Mouse (Mus musculus) lung, embryonic 16.5 days (tissue): ENCODE results near the gene Hspbp1. TPM values are rescaled to one million over a fixed set of nuclear protein-coding genes. Genes with fewer than 3 reads are reported as not detected.
A peak's percentile ranks its signal among the peaks of the same experiment; 100 is the strongest.

Experiments used
- ATAC-seq: fragments of 200-750 bp; cut with Nextera tagmentation; 2 replicates; pipeline ENCODE4 v1.8.0; 2017; ENCODE audit warnings: low read depth, mild to moderate bottlenecking, moderate library complexity
- H3K27ac ChIP-seq: fragments of 300-500 bp; sonication (generic); 2 replicates; pipeline ENCODE4 v1.5.1; 2014; ENCODE audit warnings: mild to moderate bottlenecking, control low read depth, low read length
- H3K27me3 ChIP-seq: fragments of 300-500 bp; sonication (generic); 2 replicates; pipeline ENCODE4 v1.6.1; 2014; ENCODE audit warnings: low read depth, low read length, mixed read lengths; ENCODE audit not compliant: control insufficient read depth, insufficient read depth
- H3K36me3 ChIP-seq: fragments of 300-500 bp; sonication (generic); 2 replicates; pipeline ENCODE4 v1.6.1; 2014; ENCODE audit warnings: low read length; ENCODE audit not compliant: control insufficient read depth, insufficient read depth
- H3K4me1 ChIP-seq: fragments of 300-500 bp; sonication (generic); replicated peaks from 2 replicates; pipeline ENCODE4 v1.6.1; 2014; ENCODE audit warnings: low read length, mixed read lengths; ENCODE audit not compliant: control insufficient read depth, insufficient read depth
- H3K4me2 ChIP-seq: fragments of 300-500 bp; sonication (generic); 2 replicates; pipeline ENCODE4 v1.6.1; 2014; ENCODE audit warnings: low read depth, low read length, control low read depth
- H3K4me3 ChIP-seq: fragments of 300-500 bp; sonication (generic); 2 replicates; pipeline ENCODE4 v1.5.1; 2014; ENCODE audit warnings: mild to moderate bottlenecking, low read length, control low read depth
- H3K9ac ChIP-seq: fragments of 300-500 bp; sonication (generic); 2 replicates; pipeline ENCODE4 v1.6.1; 2014; ENCODE audit warnings: low read length, control low read depth
- H3K9me3 ChIP-seq: fragments of 300-500 bp; sonication (generic); 2 replicates; pipeline ENCODE4 v1.6.1; 2016; ENCODE audit warnings: low read length; ENCODE audit not compliant: control insufficient read depth
- WGBS: fragments of 180-500 bp; shearing (Covaris S2); extraction: QIAGEN DNeasy Blood & Tissue Kit; methylation state at CpG from one replicate; pipeline ENCODE4 v1.1.7; 2014; 5-methylcytosine and 5-hydroxymethylcytosine counted together
- polyA plus RNA-seq: library from polyadenylated mRNA; unstranded; fragments of >200 nt; fragmentation: Nextera tagmentation; extraction: Ambion mirVana; gene quantifications from 2 replicates; pipeline ENCODE4 v1.2.1, GENCODE M21; 2015

Hspbp1 gene
- polyA plus RNA-seq, 1 experiment from 2014 or later, result 90.9 TPM

GRCm38 (mm10) chr7:4658912-4659551, 25.8 kb downstream of the Hspbp1 start, which contains the start of gene Ppp6r1:
Ppp6r1 (minus strand) TSS chr7:4659019.
- ATAC-seq, result peak; percentile 98
- H3K4me3 ChIP-seq, result peak within 1 kb of the TSS; percentile 90
- H3K36me3 ChIP-seq, result 0 out of 2 replicates have a peak, but pooled peaks cover 3% of the 10 kb centered on the region
- H3K4me1 ChIP-seq, result peaks cover 23% of the 10 kb centered on the region
- H3K4me2 ChIP-seq, result peak within 1 kb of the TSS; percentile 92
- H3K9ac ChIP-seq, result peak within 1 kb of the TSS; percentile 96
- H3K27me3 ChIP-seq, result no peaks in the 10 kb centered on the region
- no peaks in the 10 kb centered on the region for H3K9me3 ChIP-seq
- peak within 1 kb of the TSS; percentile 95 for H3K27ac ChIP-seq
- WGBS, result under 1% methylated on average over 54 of the region's 54 CpGs

DNA sequence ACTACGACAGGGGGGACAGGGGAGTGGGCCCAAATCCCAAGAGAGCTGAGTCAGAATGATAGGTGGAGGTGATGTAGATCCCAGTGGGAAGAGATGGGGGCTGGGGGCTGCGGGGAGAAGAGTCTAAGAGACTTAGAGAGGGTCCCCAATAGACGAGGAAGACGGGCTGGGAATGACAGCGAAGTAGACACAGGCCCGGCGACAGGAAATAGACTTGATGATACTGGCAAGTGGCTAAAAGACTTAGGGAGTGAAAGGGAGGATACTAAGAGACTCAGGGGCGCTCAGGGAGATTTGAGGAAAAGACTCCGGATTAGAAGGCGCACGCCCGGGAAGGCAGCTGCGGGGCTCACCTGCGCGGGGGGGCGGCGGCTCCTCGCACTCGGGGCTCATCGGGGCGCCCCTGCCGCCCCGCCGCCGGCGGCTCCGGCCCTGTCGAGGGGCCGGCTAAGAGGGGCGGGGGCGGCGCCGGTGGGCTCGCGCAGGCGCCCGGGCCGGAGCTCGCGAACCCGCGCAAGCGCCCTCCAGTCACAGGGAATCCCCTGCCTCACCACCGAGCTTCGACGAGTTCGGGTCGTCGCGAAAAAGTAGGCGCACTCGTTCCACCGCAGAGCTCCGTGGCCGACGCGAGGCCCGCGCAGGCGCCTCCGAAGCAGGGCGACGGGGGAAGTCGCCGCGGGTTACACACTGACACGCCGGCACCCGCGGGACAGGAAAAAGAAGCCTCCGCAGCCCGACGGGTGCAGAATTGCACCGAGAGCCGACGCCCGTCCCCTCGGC, 26.6 kb downstream of the Hspbp1 start:
- ATAC-seq, result peak; percentile 68
- peak overlapping the region; percentile 93 for H3K27ac ChIP-seq
- H3K9me3 ChIP-seq, result no peaks in the 10 kb centered on the region
- WGBS, result under 1% methylated on average over 65 of the region's 78 CpGs
- peak overlapping the region; percentile 90 for H3K4me3 ChIP-seq
- peak overlapping the region; percentile 92 for H3K4me2 ChIP-seq
- 0 out of 2 replicates have a peak, but pooled peaks cover 3% of the 10 kb centered on the region for H3K36me3 ChIP-seq
- H3K9ac ChIP-seq, result peak overlapping the region; percentile 96
- H3K4me1 ChIP-seq, result peaks cover 23% of the 10 kb centered on the region
- H3K27me3 ChIP-seq, result no peaks in the 10 kb centered on the region

DNA sequence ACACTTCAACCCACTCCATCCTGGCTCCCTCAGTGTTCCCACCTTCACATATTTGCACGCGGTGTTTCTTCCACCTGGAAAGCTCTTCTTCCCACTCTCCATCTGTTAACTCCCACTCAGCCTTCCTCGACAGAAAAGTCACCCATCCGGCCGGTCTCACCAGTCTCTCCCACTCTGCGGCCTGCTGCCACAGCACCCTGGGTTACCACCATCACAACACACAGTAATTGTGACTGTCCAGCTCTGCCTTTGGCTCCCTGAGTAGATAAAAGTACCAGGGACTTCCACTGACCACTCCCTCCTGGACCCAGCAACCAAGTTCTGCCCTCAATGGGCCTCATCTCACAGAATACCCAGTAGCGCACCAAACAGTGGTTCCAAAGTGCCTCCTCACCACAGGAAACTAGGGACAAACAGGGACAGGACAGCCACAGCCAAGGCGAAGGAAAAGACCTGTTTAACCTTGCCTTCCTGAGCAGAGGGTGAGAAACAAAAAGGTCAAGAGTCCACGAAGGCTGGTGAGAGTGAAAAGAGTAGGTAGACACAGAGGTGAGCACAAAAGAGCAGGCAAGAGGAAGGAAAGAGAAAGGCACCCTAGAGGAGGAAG, 27.2 kb downstream of the Hspbp1 start:
- 34% methylated on average over 9 of the region's 9 CpGs for WGBS
- Histone ChIP-seq H3K4me1 (peaks cover 23% of the 10 kb centered on the region), H3K27me3 (no peaks in the 10 kb centered on the region), H3K4me2 (peak overlapping the region; percentile 92), H3K9ac (peak overlapping the region; percentile 96), H3K36me3 (0 out of 2 replicates have a peak, but pooled peaks cover 3% of the 10 kb centered on the region), H3K9me3 (no peaks in the 10 kb centered on the region), H3K4me3 (peak overlapping the region; percentile 90), H3K27ac (peak overlapping the region; percentile 93)
- ATAC-seq, result no peak

- Histone ChIP-seq H3K9ac (peak overlapping the region; percentile 40; the same call in 1 of the 2 replicates), H3K36me3 (0 out of 2 replicates have a peak, but pooled peaks cover 3% of the 10 kb centered on the region), H3K4me3 (peak overlapping the region; percentile 90), H3K4me1 (peaks cover 23% of the 10 kb centered on the region), H3K27me3 (no peaks in the 10 kb centered on the region), H3K4me2 (peak overlapping the region; percentile 92), H3K9me3 (no peaks in the 10 kb centered on the region), H3K27ac (no peak overlapping the region)
- WGBS, result 45% methylated on average over 1 of the region's 1 CpGs
- no peak for ATAC-seq
These were observed 28.1 kb downstream of the Hspbp1 start for GRCm38 (mm10) chr7:4656818-4657217.

- H3K4me3 ChIP-seq, result no peak overlapping the region
- no peak overlapping the region for H3K9ac ChIP-seq
- no peak for ATAC-seq
- peaks cover 23% of the 10 kb centered on the region for H3K4me1 ChIP-seq
- WGBS, result 82% methylated on average over 1 of the region's 1 CpGs
- H3K9me3 ChIP-seq, result no peaks in the 10 kb centered on the region
- H3K36me3 ChIP-seq, result 0 out of 2 replicates have a peak, but pooled peaks cover 6% of the 10 kb centered on the region
- H3K27me3 ChIP-seq, result no peaks in the 10 kb centered on the region
- H3K4me2 ChIP-seq, result no peak overlapping the region
- no peak overlapping the region for H3K27ac ChIP-seq
These were observed 29.0 kb downstream of the Hspbp1 start for GRCm38 (mm10) chr7:4655916-4656315.

DNA sequence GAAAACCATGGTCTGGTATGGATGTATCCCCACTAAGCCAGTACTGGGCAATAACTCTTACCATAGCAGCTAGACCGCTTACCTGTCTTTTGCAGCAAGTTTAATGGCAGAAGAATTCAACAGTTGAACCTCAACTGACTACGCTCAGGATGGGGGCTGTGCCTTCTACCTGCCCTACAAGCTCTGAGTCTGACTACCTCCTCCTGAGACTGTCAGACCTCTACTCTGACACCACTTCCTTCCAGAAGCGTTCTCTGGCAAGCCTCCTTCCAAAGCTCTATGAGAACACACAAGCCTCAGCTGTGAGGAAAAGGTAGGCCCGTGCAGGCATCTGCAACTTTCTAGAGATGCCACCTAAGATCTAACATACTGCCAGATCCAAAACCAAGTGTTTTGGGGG, 29.5 kb downstream of the Hspbp1 start:
- Histone ChIP-seq H3K4me2 (no peak overlapping the region), H3K27ac (no peak overlapping the region), H3K4me3 (no peak overlapping the region), H3K9me3 (no peaks in the 10 kb centered on the region), H3K27me3 (no peaks in the 10 kb centered on the region), H3K9ac (no peak overlapping the region), H3K4me1 (peaks cover 21% of the 10 kb centered on the region), H3K36me3 (0 out of 2 replicates have a peak, but pooled peaks cover 3% of the 10 kb centered on the region)
- no peak for ATAC-seq
- 78% methylated on average over 4 of the region's 4 CpGs for WGBS

GRCm38 (mm10) chr7:4654221-4654620, 30.6 kb downstream of the Hspbp1 start:
- peak overlapping the region; percentile 28 for H3K27ac ChIP-seq
- H3K27me3 ChIP-seq, result no peaks in the 10 kb centered on the region
- peaks cover 13% of the 10 kb centered on the region for H3K4me1 ChIP-seq
- H3K9ac ChIP-seq, result no peak overlapping the region
- no peak for ATAC-seq
- no peak overlapping the region; the same call in 1 of the 2 replicates for H3K4me2 ChIP-seq
- H3K4me3 ChIP-seq, result no peak overlapping the region
- 0 out of 2 replicates have a peak, but pooled peaks cover 3% of the 10 kb centered on the region for H3K36me3 ChIP-seq
- 63% methylated on average over 2 of the region's 2 CpGs for WGBS
- no peaks in the 10 kb centered on the region for H3K9me3 ChIP-seq

DNA sequence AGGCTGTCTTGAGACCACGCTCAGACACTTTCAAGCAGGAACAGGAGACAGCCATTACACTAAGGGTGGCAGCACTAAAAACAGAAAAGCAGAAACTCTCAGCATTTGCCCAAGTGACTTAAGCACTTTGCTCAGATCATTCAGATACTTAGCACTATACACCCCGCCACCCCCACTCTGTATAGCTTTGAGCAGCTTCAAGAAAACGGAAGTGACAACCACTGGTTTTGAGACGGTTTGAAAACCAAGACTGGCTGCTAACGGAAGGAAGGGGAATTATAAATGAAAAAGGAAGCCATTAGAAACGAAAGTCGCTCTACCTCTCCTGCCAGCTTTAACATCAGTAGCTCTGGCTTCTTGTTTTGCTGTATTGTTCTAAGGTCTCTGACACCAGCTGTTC, 31.1 kb downstream of the Hspbp1 start:
- WGBS, result 69% methylated on average over 7 of the region's 7 CpGs
- Histone ChIP-seq H3K4me2 (no peak overlapping the region), H3K4me1 (peaks cover 13% of the 10 kb centered on the region), H3K27me3 (no peaks in the 10 kb centered on the region), H3K36me3 (0 out of 2 replicates have a peak, but pooled peaks cover 3% of the 10 kb centered on the region), H3K9ac (no peak overlapping the region), H3K27ac (peak overlapping the region; percentile 28), H3K4me3 (no peak overlapping the region), H3K9me3 (no peaks in the 10 kb centered on the region)
- no peak for ATAC-seq

- H3K9me3 ChIP-seq, result no peaks in the 10 kb centered on the region
- no peak overlapping the region for H3K4me2 ChIP-seq
- no peak overlapping the region; the same call in 1 of the 2 replicates for H3K27ac ChIP-seq
- peaks cover 13% of the 10 kb centered on the region for H3K4me1 ChIP-seq
- H3K36me3 ChIP-seq, result 0 out of 2 replicates have a peak, but pooled peaks cover 3% of the 10 kb centered on the region
- ATAC-seq, result no peak
- H3K27me3 ChIP-seq, result no peaks in the 10 kb centered on the region
- WGBS, result 77% methylated on average over 5 of the region's 5 CpGs
- no peak overlapping the region for H3K4me3 ChIP-seq
- H3K9ac ChIP-seq, result no peak overlapping the region
These were observed 31.5 kb downstream of the Hspbp1 start for GRCm38 (mm10) chr7:4653351-4653750.
